Mouse (Mus musculus) hindbrain, embryonic 14.5 days (tissue): Measurements from ENCODE around the gene Crcp. TPM values are rescaled to one million over a fixed set of nuclear protein-coding genes. Genes with fewer than 3 reads are reported as not detected.
A peak's percentile ranks its signal among the peaks of the same experiment; 100 is the strongest.

Experiments used
- ATAC-seq: fragments of 200-750 bp; cut with Nextera tagmentation; 2 replicates; pipeline ENCODE4 v1.8.0; 2017; ENCODE audit warnings: moderate number of reproducible peaks, mild to moderate bottlenecking, moderate TSS enrichment, moderate library complexity; ENCODE audit not compliant: low FRiP score
- DNase-seq: peaks from one replicate; pipeline ENCODE4 v3.0.0-alpha.2; 2015; ENCODE audit warnings: low spot score
- H3K27ac ChIP-seq: fragments of 300-500 bp; sonication (generic); 2 replicates; pipeline ENCODE4 v1.5.1; 2014; ENCODE audit warnings: mild to moderate bottlenecking, moderate library complexity
- H3K27me3 ChIP-seq: fragments of 300-500 bp; sonication (generic); 2 replicates; pipeline ENCODE4 v1.6.1; 2014; ENCODE audit warnings: mild to moderate bottlenecking, low read length, mixed read lengths; ENCODE audit not compliant: control insufficient read depth, insufficient read depth
- H3K36me3 ChIP-seq: fragments of 300-500 bp; sonication (generic); replicated peaks from 2 replicates; pipeline ENCODE4 v1.6.1; 2014; ENCODE audit not compliant: control insufficient read depth, insufficient read depth
- H3K4me1 ChIP-seq: fragments of 300-500 bp; sonication (generic); replicated peaks from 2 replicates; pipeline ENCODE4 v1.6.1; 2014; ENCODE audit warnings: antibody characterized with exemption, low read length, mixed read lengths; ENCODE audit not compliant: control insufficient read depth, insufficient read depth
- H3K4me2 ChIP-seq: fragments of 300-500 bp; sonication (generic); replicated peaks from 2 replicates; pipeline ENCODE4 v1.6.1; 2014; ENCODE audit warnings: mild to moderate bottlenecking, moderate library complexity
- H3K4me3 ChIP-seq: fragments of 300-500 bp; sonication (generic); replicated peaks from 2 replicates; pipeline ENCODE4 v1.5.1; 2014; ENCODE audit warnings: mild to moderate bottlenecking, low read length
- H3K9ac ChIP-seq: fragments of 300-500 bp; sonication (generic); 2 replicates; pipeline ENCODE4 v1.6.1; 2014
- H3K9me3 ChIP-seq: fragments of 300-500 bp; sonication (generic); 2 replicates; pipeline ENCODE4 v1.6.1; 2016; ENCODE audit warnings: low read length; ENCODE audit not compliant: control insufficient read depth
- WGBS: fragments of 180-500 bp; shearing (Covaris S2); extraction: QIAGEN DNeasy Blood & Tissue Kit; methylation state at CpG from one replicate; pipeline ENCODE4 v1.1.7; 2014; 5-methylcytosine and 5-hydroxymethylcytosine counted together
- polyA plus RNA-seq: library from polyadenylated mRNA; unstranded; fragments of >200 nt; fragmentation: Nextera tagmentation; extraction: Ambion mirVana; gene quantifications from 2 replicates; pipeline ENCODE4 v1.2.1, GENCODE M21; 2014

Gene Crcp
- polyA plus RNA-seq, 1 experiment from 2014 or later = 49.2 TPM

GRCm38 (mm10) chr5:130048786-130049520 is 19.9 kb downstream of the Crcp start:
- DNase-seq (no peak), ATAC-seq (no peak)
- H3K9ac ChIP-seq = no peak overlapping the region
- no peaks in the 10 kb centered on the region for H3K27me3 ChIP-seq
- no peaks in the 10 kb centered on the region for H3K9me3 ChIP-seq
- H3K27ac ChIP-seq = peak overlapping the region; percentile 9; the same call in 1 of the 2 replicates
- no peaks in the 10 kb centered on the region for H3K4me1 ChIP-seq
- no peak overlapping the region for H3K4me3 ChIP-seq
- 81% methylated on average over 15 of the region's 15 CpGs for WGBS
- no peak overlapping the region for H3K4me2 ChIP-seq
- H3K36me3 ChIP-seq = peaks cover 71% of the 10 kb centered on the region

GRCm38 (mm10) chr5:130050416-130050815 is 21.3 kb downstream of the Crcp start:
- Histone ChIP-seq H3K27ac (no peak overlapping the region), H3K4me1 (no peaks in the 10 kb centered on the region), H3K4me2 (no peak overlapping the region), H3K27me3 (no peaks in the 10 kb centered on the region), H3K4me3 (no peak overlapping the region), H3K9me3 (no peaks in the 10 kb centered on the region), H3K36me3 (peaks cover 73% of the 10 kb centered on the region), H3K9ac (no peak overlapping the region)
- DNase-seq (no peak), ATAC-seq (no peak)
- WGBS = 52% methylated on average over 6 of the region's 6 CpGs

DNA sequence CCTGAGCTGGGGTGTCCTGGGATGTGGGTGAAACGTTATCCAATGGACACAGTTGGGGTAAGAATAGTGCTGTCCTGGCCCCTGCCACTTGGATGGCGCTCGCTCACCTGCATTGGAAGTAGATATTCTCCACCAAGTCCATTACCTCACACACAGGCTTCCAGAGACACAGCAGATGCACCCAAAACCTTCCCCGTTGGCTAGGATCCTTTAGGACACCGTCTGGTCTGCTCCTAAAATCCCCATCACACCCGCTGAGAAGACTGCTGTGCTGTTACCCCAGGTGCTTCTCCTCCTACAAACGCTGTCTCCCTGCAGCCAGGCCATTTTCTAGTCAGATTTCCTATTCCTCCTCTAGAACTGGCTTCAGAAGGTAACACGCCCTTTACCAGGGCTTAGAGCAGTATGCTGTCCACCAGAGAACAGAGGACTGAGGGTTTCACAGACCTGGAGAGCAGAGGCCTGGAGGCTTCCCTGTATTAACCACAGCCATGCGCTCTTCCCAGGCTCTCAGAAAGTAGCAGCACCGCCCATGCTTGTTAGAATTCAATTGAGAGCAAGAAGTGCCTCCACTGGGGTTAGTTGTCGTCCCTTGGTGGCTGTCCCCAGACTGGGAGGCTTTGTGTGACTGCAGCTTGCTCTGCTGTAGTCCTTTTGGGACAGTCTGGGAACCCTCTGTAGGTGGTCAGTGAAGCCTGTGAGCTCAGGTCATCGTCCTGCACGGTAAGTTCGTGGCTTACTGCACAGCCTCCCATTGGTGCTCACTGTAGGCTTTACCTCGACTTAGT is 22.2 kb downstream of the Crcp start:
- DNase-seq (no peak), ATAC-seq (no peak)
- Histone ChIP-seq H3K36me3 (peaks cover 64% of the 10 kb centered on the region), H3K4me3 (no peak overlapping the region), H3K9ac (no peak overlapping the region), H3K4me2 (no peak overlapping the region), H3K27me3 (no peaks in the 10 kb centered on the region), H3K27ac (no peak overlapping the region), H3K4me1 (no peaks in the 10 kb centered on the region), H3K9me3 (no peaks in the 10 kb centered on the region)
- 90% methylated on average over 15 of the region's 15 CpGs for WGBS

GRCm38 (mm10) chr5:130052510-130052909 is 23.4 kb downstream of the Crcp start:
- Histone ChIP-seq H3K27me3 (no peaks in the 10 kb centered on the region), H3K27ac (no peak overlapping the region), H3K4me3 (no peak overlapping the region), H3K9ac (no peak overlapping the region), H3K4me2 (no peak overlapping the region), H3K9me3 (no peaks in the 10 kb centered on the region), H3K4me1 (no peaks in the 10 kb centered on the region), H3K36me3 (peaks cover 53% of the 10 kb centered on the region)
- DNase-seq (no peak), ATAC-seq (no peak)
- WGBS = 75% methylated on average over 5 of the region's 5 CpGs

DNA sequence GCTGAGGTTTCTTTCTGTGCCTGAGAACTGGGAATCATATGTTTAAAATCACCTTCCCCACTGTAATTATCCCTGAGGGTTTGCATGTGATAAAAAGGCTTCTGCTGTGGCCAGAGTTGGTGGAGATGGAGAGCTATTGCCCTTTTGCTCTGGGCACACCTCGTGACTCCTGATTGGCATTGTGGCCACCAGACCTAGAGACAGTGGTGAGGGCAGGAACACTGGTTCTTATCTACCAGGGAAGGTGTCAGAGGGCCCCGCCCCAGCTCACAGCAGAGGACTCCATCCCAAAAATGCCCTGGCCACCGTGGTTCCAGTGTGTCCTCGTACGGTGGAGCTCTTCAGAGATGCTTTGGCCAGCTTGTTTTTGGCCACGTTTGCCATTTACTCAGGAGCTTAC is 23.9 kb downstream of the Crcp start:
- H3K4me2 ChIP-seq = no peak overlapping the region
- H3K9ac ChIP-seq = no peak overlapping the region
- H3K27ac ChIP-seq = no peak overlapping the region
- peaks cover 50% of the 10 kb centered on the region for H3K36me3 ChIP-seq
- 95% methylated on average over 6 of the region's 6 CpGs for WGBS
- ATAC-seq (no peak), DNase-seq (no peak)
- no peaks in the 10 kb centered on the region for H3K4me1 ChIP-seq
- H3K4me3 ChIP-seq = no peak overlapping the region
- no peaks in the 10 kb centered on the region for H3K9me3 ChIP-seq
- H3K27me3 ChIP-seq = no peaks in the 10 kb centered on the region

GRCm38 (mm10) chr5:130055688-130056087 is 26.6 kb downstream of the Crcp start:
- DNase-seq (no peak), ATAC-seq (no peak)
- Histone ChIP-seq H3K4me2 (no peak overlapping the region), H3K4me3 (no peak overlapping the region), H3K9ac (no peak overlapping the region), H3K27ac (no peak overlapping the region), H3K36me3 (peaks cover 47% of the 10 kb centered on the region), H3K27me3 (no peaks in the 10 kb centered on the region), H3K4me1 (no peaks in the 10 kb centered on the region), H3K9me3 (no peaks in the 10 kb centered on the region)
- 90% methylated on average over 4 of the region's 4 CpGs for WGBS

DNA sequence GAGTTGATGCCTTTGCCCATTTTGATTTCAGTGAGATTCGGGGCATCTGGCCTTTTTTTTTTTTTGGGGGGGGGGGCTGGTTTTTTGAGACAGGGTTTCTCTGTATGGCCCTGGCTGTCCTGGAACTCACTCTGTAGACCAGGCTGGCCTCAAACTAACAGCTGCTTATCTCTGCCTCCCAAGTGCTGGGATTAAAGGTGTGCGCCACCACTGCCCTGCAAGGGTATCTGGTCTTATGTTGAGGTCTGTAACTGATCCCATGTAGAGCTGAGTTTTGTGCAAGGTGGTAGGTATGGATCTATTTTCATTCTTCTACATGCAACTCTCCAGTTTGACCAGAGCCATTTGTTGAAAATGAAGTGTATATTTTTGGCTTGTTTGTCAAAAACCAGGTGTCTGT is 27.2 kb downstream of the Crcp start:
- Histone ChIP-seq H3K4me3 (no peak overlapping the region), H3K4me1 (no peaks in the 10 kb centered on the region), H3K4me2 (no peak overlapping the region), H3K9ac (no peak overlapping the region), H3K27me3 (no peaks in the 10 kb centered on the region), H3K36me3 (peaks cover 45% of the 10 kb centered on the region), H3K9me3 (no peaks in the 10 kb centered on the region), H3K27ac (no peak overlapping the region)
- ATAC-seq (no peak), DNase-seq (no peak)
- 90% methylated on average over 2 of the region's 2 CpGs for WGBS

DNA sequence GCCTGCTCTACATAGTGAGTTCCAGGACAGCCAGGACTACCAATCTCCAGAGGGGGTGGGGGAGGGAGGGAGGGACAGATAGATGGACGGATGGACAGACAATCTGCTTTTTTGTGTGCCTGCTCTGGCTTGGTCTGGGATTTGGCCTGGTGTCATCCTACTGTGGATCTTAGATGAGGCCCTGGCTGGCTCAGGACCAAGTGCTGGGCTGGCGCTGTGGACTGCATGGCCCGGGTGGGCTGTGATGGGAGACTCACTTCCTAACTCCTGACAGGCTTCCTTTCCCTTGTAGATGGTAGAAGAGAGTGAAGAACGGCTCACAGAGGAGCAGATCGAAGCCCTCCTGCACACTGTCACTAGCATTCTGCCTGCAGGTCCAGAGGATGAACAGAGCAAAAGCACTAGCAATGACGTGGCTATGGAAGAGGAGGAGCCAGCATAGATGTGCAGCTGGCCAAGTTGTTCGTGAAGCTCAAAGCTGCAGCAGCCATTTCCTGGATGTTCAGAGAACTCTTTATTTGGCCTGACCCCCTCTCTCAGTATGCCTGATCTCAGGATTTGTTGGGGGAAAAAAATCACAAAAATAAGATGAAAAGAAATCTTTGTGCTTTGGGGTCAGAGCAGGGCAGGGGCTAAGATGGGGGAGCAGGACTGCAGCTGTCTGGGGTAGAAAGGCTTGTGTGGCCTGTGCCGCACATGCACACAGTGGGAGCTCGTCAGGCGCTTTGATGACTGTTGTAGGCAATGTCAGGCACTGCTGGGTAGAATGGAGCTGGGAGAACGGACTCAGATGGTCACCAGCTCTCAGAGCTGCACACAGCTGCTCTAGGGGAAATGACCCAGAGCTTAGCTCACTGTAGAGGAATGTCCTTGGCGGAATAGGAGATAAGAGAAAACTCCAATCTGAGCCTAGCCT is 30.6 kb downstream of the Crcp start:
- ATAC-seq (no peak), DNase-seq (no peak)
- no peak overlapping the region for H3K4me3 ChIP-seq
- no peaks in the 10 kb centered on the region for H3K27me3 ChIP-seq
- no peaks in the 10 kb centered on the region for H3K9me3 ChIP-seq
- no peak overlapping the region for H3K9ac ChIP-seq
- no peak overlapping the region for H3K4me2 ChIP-seq
- no peaks in the 10 kb centered on the region for H3K4me1 ChIP-seq
- peaks cover 26% of the 10 kb centered on the region for H3K36me3 ChIP-seq
- 68% methylated on average over 12 of the region's 12 CpGs for WGBS
- no peak overlapping the region for H3K27ac ChIP-seq

DNA sequence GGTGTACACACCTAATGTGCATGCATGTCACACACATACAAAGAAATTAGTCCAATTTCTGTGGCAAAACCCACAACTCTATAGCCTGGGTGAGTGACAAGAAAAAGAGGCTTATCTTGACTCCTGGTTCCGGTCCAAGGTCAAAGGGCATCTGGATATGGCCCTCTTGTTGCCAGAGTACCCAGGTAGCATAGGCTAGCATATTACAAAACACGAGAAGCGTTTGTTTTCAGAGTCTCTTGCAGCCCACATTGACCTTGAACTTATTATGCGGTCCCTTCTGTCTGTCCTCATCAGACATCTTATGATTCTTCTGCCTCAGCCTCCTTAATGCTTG is 31.2 kb downstream of the Crcp start:
- 94% methylated on average over 4 of the region's 4 CpGs for WGBS
- Histone ChIP-seq H3K9ac (no peak overlapping the region), H3K36me3 (peaks cover 20% of the 10 kb centered on the region), H3K4me2 (no peak overlapping the region), H3K27me3 (no peaks in the 10 kb centered on the region), H3K4me3 (no peak overlapping the region), H3K27ac (no peak overlapping the region), H3K4me1 (no peaks in the 10 kb centered on the region), H3K9me3 (no peaks in the 10 kb centered on the region)
- DNase-seq (no peak), ATAC-seq (no peak)
